Mouse (Mus musculus) liver, embryonic 14.5 days (tissue): Measurements from ENCODE around the gene Huwe1.

ENCODE experiments used
- CTCF ChIP-seq: IDR thresholded peaks from 2 replicates; pipeline ENCODE4 v1.5.1; 2016; ENCODE audit warnings: antibody characterized with exemption, low read depth, control low read depth
- EP300 ChIP-seq: IDR thresholded peaks from 2 replicates; pipeline ENCODE4 v1.6.1; 2016; ENCODE audit warnings: antibody characterized with exemption, low read depth

- TF ChIP-seq CTCF = no peak; the same call in 1 of the 2 replicates
- no peak for TF ChIP-seq EP300
Observed at GRCm38 (mm10) chrX:151800701-151801511, at the start of gene Huwe1.
